Mouse (Mus musculus): Measurements from ENCODE around the gene Olfr702.

Olfr702 gene

GRCm38 (mm10) chr7:106833793-106834192 lies at the start of gene Olfr702:
Olfr702 (minus strand) TSS chr7:106833893.
- DNase-seq (ENCODE audit: low read depth, low spot score): no peak

GRCm38 (mm10) chr7:106876791-106877190 lies 43.1 kb upstream of the Olfr702 start, which contains the start of gene Olfr705:
Olfr705 (minus strand) TSS chr7:106876891.
- DNase-seq (ENCODE audit: low read depth, low spot score): no peak

GRCm38 (mm10) chr7:106862885-106863284 lies 29.2 kb upstream of the Olfr702 start, which contains the start of gene Olfr704:
Olfr704 (plus strand) TSS chr7:106863185.
- DNase-seq (ENCODE audit: low read depth, low spot score): no peak

- DNase-seq (ENCODE audit: low read depth, low spot score): no peak
These were observed 9.4 kb upstream of the Olfr702 start, which contains the start of gene Olfr703 for GRCm38 (mm10) chr7:106843060-106843459. Olfr703 (plus strand) TSS chr7:106843360.

GRCm38 (mm10) chr7:106818414-106818813 lies 15.3 kb downstream of the Olfr702 start:
- no peak for DNase-seq (ENCODE audit: low read depth, low spot score)

- DNase-seq (ENCODE audit: low read depth, low spot score): no peak
These were observed 17.9 kb downstream of the Olfr702 start for GRCm38 (mm10) chr7:106815775-106816174.

- no peak for DNase-seq (ENCODE audit: low read depth, low spot score)
These were observed 19.9 kb downstream of the Olfr702 start, which contains the start of gene Olfr701 for GRCm38 (mm10) chr7:106813829-106814228. Olfr701 (plus strand) TSS chr7:106814129.

- DNase-seq (ENCODE audit: low read depth, low spot score): no peak
These were observed 25.0 kb downstream of the Olfr702 start, which contains the start of gene Olfr700 for GRCm38 (mm10) chr7:106808734-106809133. Olfr700 (minus strand) TSS chr7:106808834.

GRCm38 (mm10) chr7:106793098-106793497 lies 40.6 kb downstream of the Olfr702 start, which contains the start of gene Olfr699:
Olfr699 (minus strand) TSS chr7:106793198.
- no peak for DNase-seq (ENCODE audit: low read depth, low spot score)

- DNase-seq (ENCODE audit: low read depth, low spot score): no peak
These were observed 45.4 kb downstream of the Olfr702 start for GRCm38 (mm10) chr7:106788330-106788729.

All from skeletal muscle tissue, adult 2 months (tissue).